Mouse (Mus musculus): Measurements from ENCODE around the gene Tmc2. TPM values are rescaled to one million over a fixed set of nuclear protein-coding genes. Genes with fewer than 3 reads are reported as not detected.

The Tmc2 gene
- polyA plus RNA-seq, 1 experiment: not detected

GRCm38 (mm10) chr2:130166311-130167214, 28.4 kb upstream of the Tmc2 start:
- Histone ChIP-seq H3K27me3 (replicated peaks; ENCODE audit: control insufficient read depth, insufficient read depth, low read length) (no peaks in the 10 kb centered on the region), H3K36me3 (ENCODE audit: control insufficient read depth, insufficient read depth, low read length) (peaks cover 10% of the 10 kb centered on the region), H3K27ac (ENCODE audit: insufficient read depth, low read depth, low read length) (no peak overlapping the region), H3K4me1 (ENCODE audit: control insufficient read depth, insufficient read depth, low read length) (no peaks in the 10 kb centered on the region), H3K4me3 (ENCODE audit: insufficient read depth, low read depth, low read length) (no peak overlapping the region)
- WGBS: 69% methylated on average over 9 of the region's 9 CpGs
- DNase-seq: peak; percentile 34
- no peak for TF ChIP-seq POLR2A (IDR thresholded peaks at IDR 0.05; ENCODE audit: low read depth, low read length)
- 0 out of 2 replicates have a peak, but pooled peaks have one; percentile 27 for TF ChIP-seq CTCF (conservative IDR thresholded peaks at IDR 0.05; ENCODE audit: insufficient read depth, insufficient read length, low read depth, low read length)

- no peak overlapping the region for H3K27ac ChIP-seq (ENCODE audit: insufficient read depth, low read depth, low read length)
- H3K4me1 ChIP-seq (ENCODE audit: control insufficient read depth, insufficient read depth, low read length): no peaks in the 10 kb centered on the region
- peak; percentile 65 for TF ChIP-seq CTCF (conservative IDR thresholded peaks at IDR 0.05; ENCODE audit: insufficient read depth, insufficient read length, low read depth, low read length)
- no peak for TF ChIP-seq POLR2A (IDR thresholded peaks at IDR 0.05; ENCODE audit: low read depth, low read length)
- 46% methylated on average over 3 of the region's 3 CpGs for WGBS
- DNase-seq: peak; percentile 52
- H3K36me3 ChIP-seq (ENCODE audit: control insufficient read depth, insufficient read depth, low read length): peaks cover 18% of the 10 kb centered on the region
- H3K27me3 ChIP-seq (replicated peaks; ENCODE audit: control insufficient read depth, insufficient read depth, low read length): no peaks in the 10 kb centered on the region
- no peak overlapping the region for H3K4me3 ChIP-seq (ENCODE audit: insufficient read depth, low read depth, low read length)
Measured at GRCm38 (mm10) chr2:130167861-130168260, 27.1 kb upstream of the Tmc2 start.

GRCm38 (mm10) chr2:130171674-130172073, 23.3 kb upstream of the Tmc2 start:
- H3K27me3 ChIP-seq (replicated peaks; ENCODE audit: control insufficient read depth, insufficient read depth, low read length): no peaks in the 10 kb centered on the region
- no peak overlapping the region for H3K4me3 ChIP-seq (ENCODE audit: insufficient read depth, low read depth, low read length)
- H3K4me1 ChIP-seq (ENCODE audit: control insufficient read depth, insufficient read depth, low read length): 0 out of 2 replicates have a peak, but pooled peaks cover under 1% of the 10 kb centered on the region
- TF ChIP-seq POLR2A (IDR thresholded peaks at IDR 0.05; ENCODE audit: low read depth, low read length) (no peak), CTCF (conservative IDR thresholded peaks at IDR 0.05; ENCODE audit: insufficient read depth, insufficient read length, low read depth, low read length) (no peak)
- DNase-seq: no peak
- H3K27ac ChIP-seq (ENCODE audit: insufficient read depth, low read depth, low read length): no peak overlapping the region
- peaks cover 29% of the 10 kb centered on the region for H3K36me3 ChIP-seq (ENCODE audit: control insufficient read depth, insufficient read depth, low read length)
- 64% methylated on average over 2 of the region's 2 CpGs for WGBS

- Histone ChIP-seq H3K4me1 (ENCODE audit: control insufficient read depth, insufficient read depth, low read length) (peaks cover 6% of the 10 kb centered on the region), H3K36me3 (ENCODE audit: control insufficient read depth, insufficient read depth, low read length) (peaks cover 16% of the 10 kb centered on the region), H3K4me3 (ENCODE audit: insufficient read depth, low read depth, low read length) (no peak overlapping the region), H3K27ac (ENCODE audit: insufficient read depth, low read depth, low read length) (no peak overlapping the region), H3K27me3 (replicated peaks; ENCODE audit: control insufficient read depth, insufficient read depth, low read length) (no peaks in the 10 kb centered on the region)
- no peak for DNase-seq
- TF ChIP-seq CTCF (conservative IDR thresholded peaks at IDR 0.05; ENCODE audit: insufficient read depth, insufficient read length, low read depth, low read length) (no peak), POLR2A (IDR thresholded peaks at IDR 0.05; ENCODE audit: low read depth, low read length) (no peak)
- 29% methylated on average over 8 of the region's 8 CpGs for WGBS
Measured at GRCm38 (mm10) chr2:130176820-130177219, 18.2 kb upstream of the Tmc2 start.

DNA sequence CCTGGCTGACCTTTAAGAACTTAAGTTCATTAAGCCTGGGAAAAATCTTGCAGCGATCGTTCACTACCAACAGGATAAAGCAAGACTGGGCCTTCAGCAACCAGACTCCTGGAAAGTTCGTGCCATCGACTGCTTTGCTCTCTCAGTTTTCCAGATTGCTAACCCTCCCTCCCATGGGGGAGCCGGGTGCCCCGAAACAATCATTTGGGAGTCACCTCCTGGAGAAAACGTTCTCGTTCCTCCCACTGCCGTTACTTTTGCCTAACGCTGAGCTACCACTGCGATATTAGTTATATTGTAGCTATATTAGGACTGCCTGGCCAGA, 16.7 kb upstream of the Tmc2 start:
- H3K36me3 ChIP-seq (ENCODE audit: control insufficient read depth, insufficient read depth, low read length): peaks cover 9% of the 10 kb centered on the region
- H3K27me3 ChIP-seq (replicated peaks; ENCODE audit: control insufficient read depth, insufficient read depth, low read length): no peaks in the 10 kb centered on the region
- WGBS: under 1% methylated on average over 11 of the region's 11 CpGs
- H3K4me3 ChIP-seq (ENCODE audit: insufficient read depth, low read depth, low read length): peak overlapping the region; percentile 86
- peak overlapping the region; percentile 88 for H3K27ac ChIP-seq (ENCODE audit: insufficient read depth, low read depth, low read length)
- H3K4me1 ChIP-seq (ENCODE audit: control insufficient read depth, insufficient read depth, low read length): peaks cover 6% of the 10 kb centered on the region
- TF ChIP-seq CTCF (conservative IDR thresholded peaks at IDR 0.05; ENCODE audit: insufficient read depth, insufficient read length, low read depth, low read length) (no peak), POLR2A (IDR thresholded peaks at IDR 0.05; ENCODE audit: low read depth, low read length) (no peak)
- DNase-seq: no peak

GRCm38 (mm10) chr2:130178706-130179506, 16.1 kb upstream of the Tmc2 start, which contains the start of gene Snrpb:
Gene Snrpb, minus strand, starts transcription at chr2:130179403.
- peak; percentile 95 for DNase-seq
- H3K4me1 ChIP-seq (ENCODE audit: control insufficient read depth, insufficient read depth, low read length): peaks cover 6% of the 10 kb centered on the region
- peak within 1 kb of the TSS; percentile 88 for H3K27ac ChIP-seq (ENCODE audit: insufficient read depth, low read depth, low read length)
- TF ChIP-seq POLR2A (IDR thresholded peaks at IDR 0.05; ENCODE audit: low read depth, low read length): peak; percentile 52
- no peak for TF ChIP-seq CTCF (conservative IDR thresholded peaks at IDR 0.05; ENCODE audit: insufficient read depth, insufficient read length, low read depth, low read length)
- H3K4me3 ChIP-seq (ENCODE audit: insufficient read depth, low read depth, low read length): peak within 1 kb of the TSS; percentile 86
- WGBS: under 1% methylated on average over 81 of the region's 81 CpGs
- no peaks in the 10 kb centered on the region for H3K27me3 ChIP-seq (replicated peaks; ENCODE audit: control insufficient read depth, insufficient read depth, low read length)
- peaks cover 6% of the 10 kb centered on the region for H3K36me3 ChIP-seq (ENCODE audit: control insufficient read depth, insufficient read depth, low read length)

All from kidney, adult 2 months (tissue).